Mouse (Mus musculus) spleen, adult 2 months (tissue): ENCODE measurements at regions not wholly inside any gene's neighbourhood (a gene's known extent, or its start where the extent isn't known, plus 50 kb on each side); places are given as distances from the start of the nearest gene placed in this dataset.

ENCODE experiments used
- CTCF ChIP-seq: fragments of 200-500 bp; IDR thresholded peaks from 2 replicates; pipeline ENCODE4 v1.5.1; 2011; ENCODE audit warnings: mild to moderate bottlenecking, inconsistent platforms; ENCODE audit not compliant: insufficient read depth, insufficient read length, insufficient replicate concordance; ENCODE audit errors: extremely low read depth
- POLR2A ChIP-seq: fragments of 200-500 bp; IDR thresholded peaks from 2 replicates; pipeline ENCODE4 v1.6.1; 2011; ENCODE audit warnings: low read depth, low read length, inconsistent platforms

DNA sequence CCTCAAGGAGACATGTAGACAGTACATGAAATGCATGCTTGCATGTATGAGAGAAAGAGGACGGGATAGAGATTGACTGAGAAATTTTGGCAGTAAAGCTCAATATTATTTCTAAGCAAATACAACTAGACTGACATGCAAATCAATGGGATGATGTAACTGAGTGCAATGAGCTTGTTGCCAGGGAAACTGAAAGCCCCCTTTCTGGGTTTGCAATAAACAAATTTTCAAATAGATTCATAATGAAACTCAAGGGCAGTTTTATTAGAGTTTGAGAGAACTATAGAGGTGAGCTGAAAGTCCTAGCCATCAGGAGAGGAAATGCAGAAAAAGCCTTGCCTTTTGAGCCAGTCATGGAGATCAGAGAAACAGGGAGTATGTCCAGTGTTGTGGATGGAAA lies 460.2 kb downstream of the Arl4a start:
- no peak for TF ChIP-seq POLR2A
- no peak for TF ChIP-seq CTCF
